Mouse (Mus musculus) gonadal fat pad, adult 2 months (tissue): Measurements from ENCODE around the gene Lpp. TPM values are rescaled to one million over a fixed set of nuclear protein-coding genes. Genes with fewer than 3 reads are reported as not detected.
A peak's percentile ranks its signal among the peaks of the same experiment; 100 is the strongest.

Experiments
- DNase-seq: peaks from one replicate; pipeline ENCODE4 v3.0.0-alpha.2; 2012; ENCODE audit warnings: low read depth
- polyA plus RNA-seq: library from polyadenylated mRNA; depleted of rRNA; stranded (reverse); fragments of >200 nt; gene quantifications from 2 replicates; pipeline ENCODE4 v1.2.3, GENCODE M21; 2012

Lpp gene
- polyA plus RNA-seq, 1 experiment = 16.0 TPM

DNA sequence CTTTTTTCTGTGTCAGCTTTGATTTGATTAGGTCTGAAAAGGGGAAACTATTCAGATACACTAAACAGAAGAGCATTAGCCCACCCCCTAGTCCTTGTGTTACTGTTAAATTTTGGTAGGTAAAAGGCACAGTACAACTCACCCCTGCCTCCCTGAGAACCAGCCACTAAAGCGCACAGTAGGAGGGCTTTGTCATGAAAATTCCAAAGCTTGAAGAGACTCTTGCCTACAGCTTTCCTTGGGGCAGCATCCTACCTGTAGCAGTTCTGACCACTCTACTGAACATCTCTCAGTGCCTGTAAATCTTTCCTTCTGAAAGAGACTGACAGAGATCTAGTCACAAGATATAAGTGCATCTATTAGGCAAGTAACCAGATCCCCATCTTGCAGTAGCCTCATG lies 482.4 kb downstream of the Lpp start:
- no peak for DNase-seq

DNA sequence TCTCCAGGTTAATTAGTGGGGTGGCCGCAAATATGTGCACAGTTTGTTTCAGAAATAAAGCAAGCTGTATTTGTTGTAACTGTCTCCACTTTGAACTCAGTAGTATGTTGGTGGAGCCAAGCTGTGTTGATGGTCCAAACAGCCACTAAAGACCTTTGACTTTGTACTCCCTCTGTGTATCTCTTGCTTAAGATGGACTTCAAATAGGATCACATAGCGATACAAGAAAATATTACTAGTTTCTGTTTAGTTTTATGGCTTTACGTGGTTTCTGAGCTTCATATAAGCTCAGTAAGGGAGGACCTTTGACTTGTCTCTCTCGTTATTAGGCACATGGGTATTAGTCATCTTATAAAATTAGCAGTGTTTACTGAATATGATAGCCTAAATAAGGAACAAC lies 485.7 kb downstream of the Lpp start:
- DNase-seq = no peak

DNA sequence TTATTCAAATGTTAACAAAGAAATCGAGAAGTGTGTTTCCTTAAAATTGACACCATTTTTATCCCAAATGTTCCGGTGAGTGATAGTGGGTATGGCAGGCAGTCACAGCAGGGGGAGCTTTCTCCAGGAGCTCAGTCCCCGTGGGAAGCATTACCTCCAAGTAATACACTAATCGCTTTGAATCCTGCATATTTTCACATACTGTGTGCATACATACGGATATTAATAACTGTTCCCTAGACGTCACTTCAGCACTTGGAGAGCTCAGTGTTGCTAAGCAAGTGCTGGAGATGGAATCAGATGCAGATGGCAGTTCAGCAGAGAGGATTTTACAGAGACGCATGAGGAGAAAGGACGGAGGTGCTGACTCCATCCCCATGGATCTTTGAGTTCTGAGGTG lies 487.4 kb downstream of the Lpp start:
- no peak for DNase-seq

DNA sequence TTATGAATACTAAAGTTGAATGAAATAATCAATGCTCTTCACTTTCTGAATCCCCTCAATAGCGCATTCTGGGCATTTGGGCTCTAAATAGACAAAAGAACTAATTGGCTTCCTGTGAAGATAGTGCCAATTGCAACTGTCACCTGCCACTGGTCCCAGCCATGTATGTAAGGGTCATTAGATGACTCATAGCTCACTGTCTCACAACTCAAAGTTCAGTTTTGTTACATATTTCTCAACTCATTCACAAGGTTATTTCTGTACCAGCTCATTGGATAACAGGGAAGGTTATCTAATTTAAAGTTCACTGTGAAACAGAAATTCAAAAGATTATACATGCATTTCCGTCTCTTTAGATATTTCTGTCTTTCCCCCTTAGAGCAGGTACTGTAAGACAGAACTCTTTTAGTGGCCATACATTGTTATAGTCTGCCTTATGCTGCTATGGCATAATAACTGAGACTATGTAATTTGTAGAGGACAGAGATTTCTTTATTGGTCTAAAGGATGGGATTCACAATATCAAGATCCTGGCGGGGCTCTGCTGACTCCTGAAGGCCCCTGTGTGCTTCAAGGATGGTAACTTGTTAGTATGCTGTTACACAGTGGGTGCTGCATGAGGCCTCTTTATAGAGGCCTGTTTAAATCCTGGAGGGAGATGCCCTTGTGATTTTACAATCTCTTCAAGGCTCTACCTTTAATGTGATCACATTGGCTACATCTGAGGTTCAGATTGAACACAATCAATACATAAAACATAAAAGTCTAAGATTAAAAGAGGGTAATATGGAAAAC lies 488.9 kb downstream of the Lpp start:
- no peak for DNase-seq

DNA sequence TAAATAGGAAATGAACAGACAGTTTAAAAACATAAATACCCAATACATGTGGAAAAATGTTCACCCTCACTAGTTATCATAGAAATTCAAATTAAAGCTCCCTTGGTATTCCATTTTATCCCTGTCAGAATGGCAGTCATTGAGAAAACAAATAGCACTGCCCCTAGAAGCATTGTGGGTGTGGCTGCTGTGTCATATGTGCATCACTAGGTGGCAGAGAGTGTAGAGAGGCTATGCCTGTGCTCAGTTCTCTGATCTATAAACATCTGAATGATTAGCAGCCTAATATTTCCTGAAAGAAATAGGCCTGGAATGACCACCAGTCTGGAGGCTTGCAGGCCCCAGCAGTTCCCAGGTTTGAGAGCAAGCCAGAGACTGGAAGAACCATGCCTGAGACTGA lies 490.7 kb downstream of the Lpp start:
- DNase-seq = no peak

DNA sequence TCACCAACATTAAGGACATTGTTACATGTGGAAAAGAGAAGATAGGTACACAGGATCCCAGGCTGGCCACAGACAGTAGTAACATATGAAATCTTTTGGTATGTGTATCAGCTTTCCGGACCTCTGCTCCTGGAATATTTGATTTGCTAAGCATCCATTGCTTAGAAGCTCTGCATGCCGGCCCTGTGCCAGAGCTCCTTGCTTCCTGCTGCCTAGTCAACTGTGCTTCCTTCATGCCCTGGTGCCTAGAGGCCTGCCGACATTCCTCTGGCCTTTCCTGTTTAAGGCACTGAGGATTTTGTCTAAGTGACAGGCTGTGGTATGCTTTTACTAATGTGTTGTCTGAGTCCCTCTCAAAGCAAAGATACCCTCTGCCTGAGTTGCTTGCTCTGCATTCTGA lies 493.0 kb downstream of the Lpp start:
- DNase-seq = no peak

DNA sequence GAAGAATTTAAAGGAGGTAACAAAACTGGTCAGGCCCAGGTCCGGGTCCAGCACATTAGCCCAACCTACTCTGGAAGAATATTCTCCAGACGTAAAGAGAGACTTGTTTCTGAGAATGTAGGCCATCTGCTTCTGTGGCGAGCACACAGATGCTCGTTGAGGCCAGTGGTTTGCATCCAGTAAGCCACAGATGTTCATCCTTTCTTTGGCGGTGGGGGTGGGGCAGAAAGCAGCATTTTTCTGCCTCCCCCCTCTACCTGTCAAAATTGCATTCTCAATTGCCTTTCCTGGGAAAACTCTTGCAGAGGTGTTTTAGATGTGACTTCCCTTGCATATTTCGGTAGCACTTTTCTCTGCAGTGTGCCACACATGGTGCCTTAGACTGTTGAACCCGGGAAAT lies 493.6 kb downstream of the Lpp start:
- no peak for DNase-seq

DNA sequence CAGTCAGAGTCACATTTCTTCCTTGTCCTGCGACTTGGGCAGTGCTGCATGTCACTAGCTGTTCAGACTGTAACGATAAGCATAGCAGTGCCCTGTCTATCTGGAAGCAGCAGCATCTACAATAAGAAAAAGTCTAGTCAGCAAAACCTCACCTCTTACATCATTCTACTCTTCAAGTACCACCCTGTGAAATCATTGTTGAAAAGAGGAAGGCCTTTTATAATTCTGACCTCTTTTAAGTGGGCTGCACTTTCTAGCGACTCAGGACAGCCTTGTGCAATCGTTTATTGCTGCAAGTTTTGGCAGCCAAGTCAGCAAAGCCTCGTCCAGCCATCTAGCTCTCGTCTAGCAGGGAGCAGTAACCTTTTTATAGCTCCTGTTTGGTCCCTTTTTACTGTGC lies 498.1 kb downstream of the Lpp start:
- DNase-seq = peak; percentile 54

DNA sequence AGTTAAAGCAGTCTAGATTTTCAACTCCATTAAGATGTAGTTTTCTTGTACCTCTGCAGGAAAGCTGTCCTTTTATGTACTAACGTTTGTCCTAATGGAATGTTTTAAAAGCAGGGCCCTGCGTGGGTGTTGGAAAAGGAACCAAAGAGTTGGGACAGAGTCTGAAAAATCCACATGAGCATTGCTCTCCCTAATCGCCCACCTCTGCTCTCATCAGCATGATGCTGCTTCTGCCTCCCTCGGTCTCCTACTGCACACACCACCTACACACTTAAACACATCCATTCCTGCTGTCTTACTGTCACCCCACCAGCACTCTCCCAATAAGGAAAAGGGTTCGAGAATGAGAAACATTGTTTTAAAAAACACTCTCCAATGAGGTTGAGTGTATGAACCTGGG lies 501.9 kb downstream of the Lpp start:
- DNase-seq = no peak

DNA sequence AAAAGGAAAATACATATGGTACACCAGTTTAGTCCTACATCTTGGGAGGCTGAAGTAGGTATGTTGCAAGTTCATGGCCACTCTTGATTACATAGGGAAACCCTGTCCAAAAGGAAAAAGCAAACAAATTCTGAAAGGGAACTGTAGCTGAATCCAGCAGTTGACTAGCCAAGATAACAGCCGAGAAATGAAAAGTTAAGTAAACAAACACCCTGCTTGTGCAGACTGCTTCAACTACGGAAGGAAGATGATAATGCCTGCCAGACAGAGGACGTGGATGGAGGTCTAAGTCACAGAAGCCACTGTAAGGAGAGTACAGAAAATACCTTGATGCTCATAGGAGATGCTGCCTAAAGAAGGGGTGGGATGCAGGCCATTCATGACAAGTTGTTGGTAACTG lies 504.3 kb downstream of the Lpp start:
- DNase-seq = no peak

DNA sequence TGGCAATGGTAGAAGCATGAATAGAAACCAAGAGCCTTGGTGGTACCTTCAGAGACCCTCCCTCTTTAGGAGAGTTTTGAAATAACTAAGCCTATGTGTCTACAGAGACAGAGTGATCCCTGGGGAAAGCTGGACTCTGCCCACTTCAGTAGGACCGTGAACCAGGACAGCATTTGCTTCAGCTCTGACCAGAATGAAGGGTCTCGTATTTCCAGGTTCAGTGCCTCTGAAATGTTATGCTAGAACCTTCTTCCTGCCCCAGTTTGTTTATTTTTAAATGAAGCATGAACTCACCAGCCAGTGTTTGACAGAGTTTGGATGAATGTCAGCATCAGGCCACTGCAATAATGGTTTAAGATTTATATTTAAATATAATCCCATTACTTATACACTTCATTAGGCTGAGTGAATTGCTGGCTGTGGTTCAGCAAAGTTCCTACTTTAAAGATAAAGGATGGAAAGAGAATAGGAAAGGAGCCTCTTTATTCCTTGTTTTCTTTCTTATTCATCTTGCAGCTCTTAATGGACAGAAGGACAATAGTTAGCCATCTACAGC lies 507.0 kb downstream of the Lpp start:
- DNase-seq = no peak

DNA sequence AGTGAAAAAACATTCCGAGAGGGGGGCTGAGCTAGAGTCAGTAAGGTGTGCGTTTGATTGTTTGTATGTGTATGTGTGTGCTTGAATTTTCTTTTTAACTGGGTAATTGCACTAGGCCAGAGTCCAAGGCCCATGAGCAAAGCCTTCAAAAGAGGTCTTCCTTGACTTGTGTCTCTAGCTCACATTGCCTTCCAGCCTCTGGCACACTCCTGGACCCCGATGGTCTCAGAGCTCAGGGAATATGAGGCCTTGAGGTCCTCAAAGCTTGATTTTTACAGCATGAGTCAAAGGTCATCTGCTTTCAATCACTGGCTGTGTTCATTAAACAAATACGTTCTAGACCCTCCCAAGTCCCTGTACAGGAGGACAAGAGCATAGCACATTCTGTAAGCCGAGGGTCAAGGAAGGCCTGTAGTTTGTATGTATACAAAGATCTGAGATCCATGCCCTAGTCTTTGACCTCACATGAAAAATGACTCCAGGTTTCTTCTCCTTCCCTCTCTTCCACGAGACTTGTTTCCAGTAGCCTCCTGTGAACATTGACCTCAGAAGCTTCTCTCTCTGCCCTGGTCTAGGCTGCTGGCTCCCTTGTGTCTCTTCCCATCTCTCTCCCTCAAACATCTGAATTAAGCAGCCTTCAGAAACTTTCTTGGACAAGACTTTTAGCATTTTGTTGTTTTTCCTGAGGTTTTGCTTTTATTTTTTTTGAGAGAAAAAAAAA lies 508.0 kb downstream of the Lpp start:
- DNase-seq = no peak

DNA sequence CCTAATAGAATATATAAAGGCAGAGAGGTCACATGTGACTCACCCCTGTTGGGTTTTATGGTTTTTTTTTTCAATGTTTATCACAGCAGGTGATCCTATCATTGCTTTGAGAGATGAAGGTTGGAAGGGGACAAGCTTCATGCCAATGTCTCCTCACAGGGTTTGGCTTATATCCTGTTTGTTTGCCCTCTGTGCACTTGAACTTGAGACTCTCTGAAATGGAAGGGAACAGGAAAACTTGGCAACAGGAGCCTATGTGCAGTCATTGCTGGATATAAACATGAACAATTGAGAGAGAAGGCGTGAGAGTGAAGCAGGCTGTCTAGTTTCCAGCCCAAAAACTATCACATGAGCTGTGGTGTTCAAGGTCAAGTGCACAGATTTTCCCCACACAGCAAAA lies 508.8 kb downstream of the Lpp start:
- no peak for DNase-seq

DNA sequence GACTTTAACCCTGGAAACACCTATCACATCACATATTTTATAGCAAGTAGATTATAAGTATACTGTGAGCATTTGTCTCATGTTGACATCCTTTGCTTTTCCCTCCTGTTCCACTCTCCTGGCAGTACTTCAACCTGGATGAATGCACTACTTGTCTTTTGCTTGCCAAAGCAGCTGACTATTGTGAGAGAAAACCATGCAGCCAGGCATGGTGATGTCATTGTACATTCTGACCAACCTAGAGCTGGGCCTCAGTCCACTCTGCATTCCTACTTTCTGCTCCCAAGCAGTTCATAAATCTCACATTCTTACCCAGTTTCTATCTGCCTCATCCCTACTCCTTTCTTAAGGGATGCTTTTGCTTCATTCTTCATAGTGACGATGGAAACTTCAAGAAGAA lies 515.6 kb downstream of the Lpp start:
- no peak for DNase-seq

DNA sequence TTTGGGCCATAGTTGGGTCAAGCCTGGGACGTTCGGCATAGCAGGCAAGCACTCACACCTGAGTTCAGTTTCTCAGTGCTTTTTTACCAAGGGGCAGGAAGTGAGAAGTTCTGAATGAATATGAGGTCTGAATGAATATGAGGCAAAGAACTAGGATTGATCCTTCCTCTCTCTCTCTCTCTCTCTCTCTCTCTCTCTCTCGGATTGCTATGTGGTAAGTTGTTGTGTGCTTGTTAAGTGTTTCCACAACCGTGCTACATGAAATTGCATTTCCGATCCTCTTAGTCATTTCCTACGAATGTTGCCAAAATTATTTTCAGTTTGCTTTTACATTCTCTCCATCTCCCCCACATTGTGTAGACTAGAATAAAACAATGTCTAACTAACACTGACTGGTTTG lies 517.0 kb downstream of the Lpp start:
- no peak for DNase-seq

DNA sequence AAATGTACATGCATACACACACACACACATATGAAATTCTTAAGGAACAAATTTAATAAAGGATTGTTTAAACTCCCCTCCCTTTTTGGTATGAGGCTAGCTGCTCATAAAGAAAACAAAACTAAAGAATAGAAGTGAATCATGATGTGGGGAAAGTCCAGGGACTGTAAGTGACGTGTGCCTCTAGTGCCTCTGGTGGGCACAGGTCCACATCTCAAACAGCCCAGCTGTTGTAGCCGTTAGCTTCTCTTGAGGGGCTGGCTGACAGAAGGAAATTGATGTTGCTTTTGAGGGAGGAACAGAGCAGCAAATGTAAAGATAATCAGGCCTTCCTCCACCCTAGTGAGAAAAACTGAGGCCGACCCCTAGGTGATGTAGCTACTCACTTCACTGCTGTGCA lies 517.5 kb downstream of the Lpp start:
- no peak for DNase-seq

DNA sequence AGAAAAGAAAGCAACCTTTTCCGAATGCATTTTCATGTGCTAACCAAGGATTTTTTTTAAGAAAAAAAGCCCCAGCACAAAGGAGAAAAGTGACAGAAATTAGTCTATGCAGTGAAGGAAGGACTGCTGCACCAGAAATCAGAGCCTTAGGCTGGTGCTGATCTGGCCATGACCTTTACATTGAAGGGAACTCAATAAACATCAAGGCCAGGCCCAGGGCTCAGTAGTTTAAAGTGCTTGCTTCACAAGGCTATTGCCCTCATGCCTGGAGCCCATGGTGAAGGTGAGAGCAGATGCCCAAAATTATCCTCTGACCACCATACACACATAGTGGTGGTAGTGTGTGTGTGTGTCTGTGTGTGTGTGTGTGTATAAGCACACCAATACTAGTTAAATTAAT lies 519.1 kb downstream of the Lpp start:
- no peak for DNase-seq

DNA sequence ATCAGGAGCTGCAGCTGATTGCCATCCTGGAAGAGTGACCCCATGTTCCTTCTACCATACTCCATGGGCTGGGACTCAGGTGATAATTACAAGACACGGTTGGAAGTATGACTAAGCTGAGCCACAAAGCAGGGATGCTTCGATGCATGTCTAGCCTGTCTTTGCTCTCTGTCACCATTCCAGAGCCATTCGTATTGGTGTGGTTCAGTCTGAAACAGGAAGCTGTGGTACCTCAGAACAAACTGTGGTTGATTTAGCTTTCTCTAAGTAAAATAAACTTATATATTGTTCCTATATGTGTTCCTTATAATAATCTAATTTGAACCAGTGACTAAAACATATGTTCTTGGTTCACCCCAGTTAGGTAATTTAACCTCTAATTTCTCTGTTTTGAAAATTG lies 519.7 kb downstream of the Lpp start:
- no peak for DNase-seq

DNA sequence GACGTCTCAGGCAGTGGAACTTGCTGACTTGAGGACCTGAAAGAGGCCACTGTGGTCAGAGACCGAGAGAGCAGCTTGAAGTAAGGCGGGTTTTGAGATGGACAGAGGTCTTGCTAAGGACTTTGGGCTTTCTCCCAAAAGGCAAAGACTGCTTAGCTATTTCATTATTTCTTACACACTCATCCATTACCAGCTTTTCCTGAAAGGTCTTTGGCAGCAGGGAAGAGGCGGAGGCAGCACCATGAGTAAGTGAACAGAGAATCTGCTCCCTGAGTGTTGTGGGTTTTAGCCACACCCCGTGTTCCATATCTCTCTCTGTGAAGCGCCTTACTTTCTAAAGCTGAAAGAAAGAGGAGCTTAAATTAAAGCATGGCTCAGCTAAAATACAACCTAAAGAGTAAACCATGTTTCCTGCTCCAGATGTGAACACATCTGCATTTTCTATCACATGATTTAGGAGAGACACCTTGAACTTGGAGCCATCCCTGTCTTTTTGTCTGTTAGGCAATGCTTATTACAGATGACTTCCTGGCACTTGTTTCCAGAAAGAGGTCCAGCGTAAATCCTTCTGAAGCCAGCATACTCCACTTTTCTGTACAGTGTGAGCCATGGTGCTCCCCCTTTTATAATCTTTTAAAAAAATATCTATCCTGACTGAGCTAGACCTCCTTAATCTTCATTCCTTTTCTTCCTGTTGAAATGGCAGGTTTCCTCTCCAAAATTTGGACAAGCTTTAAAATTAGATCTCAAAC lies 520.5 kb downstream of the Lpp start:
- DNase-seq = no peak

DNA sequence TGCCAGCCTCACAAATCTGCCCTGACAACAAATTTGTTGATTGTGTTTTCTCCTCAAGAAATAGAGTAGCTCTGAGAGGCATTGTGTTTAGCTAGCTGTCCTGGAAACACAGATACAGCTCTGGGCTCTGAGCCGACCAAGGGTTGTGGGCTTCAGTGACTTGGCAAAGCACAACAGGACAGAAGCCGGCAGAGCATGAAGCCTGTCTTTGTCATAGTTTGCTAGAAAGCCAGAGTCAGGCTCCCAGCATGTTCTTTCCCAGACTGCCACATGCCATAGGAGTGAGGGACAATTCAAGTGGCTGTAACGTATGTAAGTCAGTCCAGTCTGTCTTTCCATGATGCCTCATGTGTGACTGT lies 521.1 kb downstream of the Lpp start:
- no peak for DNase-seq

DNA sequence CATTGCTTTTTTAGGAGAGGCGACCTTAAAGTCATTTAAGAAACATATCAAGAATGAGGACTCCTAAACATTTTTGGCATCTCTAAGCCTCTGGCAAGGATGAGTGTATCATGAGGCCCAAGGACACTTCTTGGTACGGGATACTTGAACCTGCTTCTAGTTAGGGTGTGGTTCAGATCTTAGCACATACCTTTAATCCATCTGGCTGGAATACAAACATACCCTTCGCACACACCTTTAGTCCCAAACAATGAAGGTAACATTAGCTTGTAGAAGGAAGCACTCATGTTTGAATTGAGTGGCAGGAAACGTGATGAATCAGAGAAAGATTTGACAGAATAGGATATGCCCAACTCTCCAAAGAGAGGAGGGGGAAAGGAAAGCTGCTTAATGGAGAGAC lies 522.2 kb downstream of the Lpp start:
- no peak for DNase-seq

DNA sequence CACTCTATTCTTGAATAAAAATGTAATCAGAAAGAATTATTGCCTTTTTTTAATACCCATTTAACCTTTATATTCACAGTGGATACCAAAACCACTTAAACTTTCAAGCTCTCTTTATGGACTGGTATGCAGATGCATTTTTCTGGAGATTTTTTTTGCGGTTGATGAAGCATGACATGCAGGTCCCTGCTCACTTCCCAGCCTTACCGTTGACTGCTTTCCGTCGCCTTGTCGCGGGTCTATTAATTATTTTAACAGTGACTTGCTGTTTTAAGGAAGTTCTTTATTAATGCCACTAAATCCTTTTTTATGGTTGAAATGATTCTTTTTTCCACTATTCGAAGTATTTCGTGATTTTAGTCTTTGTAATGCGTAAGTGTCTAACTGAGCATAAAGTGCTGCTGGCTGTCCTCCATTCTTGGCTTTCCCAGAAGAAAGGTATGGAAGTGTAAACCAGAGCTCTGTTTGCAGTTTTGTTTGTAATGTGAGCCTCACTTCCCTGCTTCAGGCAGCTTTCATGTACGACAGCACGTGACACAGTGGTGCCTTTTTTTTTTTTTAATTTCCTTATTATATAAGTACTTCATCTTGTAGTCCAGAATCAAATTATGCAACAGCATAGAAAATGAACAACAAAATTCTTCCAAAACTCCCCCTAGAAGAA lies 526.2 kb downstream of the Lpp start:
- DNase-seq = no peak
